Mouse (Mus musculus): Measurements from ENCODE around the gene Naa16.

The Naa16 gene

DNA sequence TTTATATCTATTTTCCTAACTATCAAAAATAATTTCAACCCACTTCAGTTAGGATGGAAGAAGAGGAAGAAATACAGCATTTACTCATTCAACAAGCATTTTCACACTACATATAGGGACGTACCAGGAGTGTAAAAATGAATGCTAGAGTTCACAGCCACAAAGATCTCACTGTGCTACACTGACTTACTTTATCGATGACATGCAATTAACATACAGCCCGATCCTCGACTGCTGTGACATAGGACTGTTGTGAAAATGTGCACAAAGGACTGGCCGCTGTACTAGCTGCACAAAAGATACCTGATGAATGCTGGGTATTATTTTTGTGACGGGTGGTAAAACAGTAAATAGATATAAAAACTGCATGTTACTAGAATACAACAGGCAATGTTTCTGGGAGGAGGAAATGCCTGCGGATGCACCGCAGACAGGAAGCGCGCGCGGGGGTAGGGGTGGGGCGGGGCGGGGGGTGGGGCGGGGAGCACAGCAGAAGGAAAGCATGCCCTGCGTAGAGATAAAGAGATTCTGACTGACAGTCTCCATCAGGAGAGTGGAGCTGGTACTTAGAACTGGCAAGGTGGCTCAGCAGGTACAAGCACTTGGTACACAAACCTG is 59.5 kb downstream of the Naa16 start:
- no peak for DNase-seq (ENCODE audit: low spot score)

DNA sequence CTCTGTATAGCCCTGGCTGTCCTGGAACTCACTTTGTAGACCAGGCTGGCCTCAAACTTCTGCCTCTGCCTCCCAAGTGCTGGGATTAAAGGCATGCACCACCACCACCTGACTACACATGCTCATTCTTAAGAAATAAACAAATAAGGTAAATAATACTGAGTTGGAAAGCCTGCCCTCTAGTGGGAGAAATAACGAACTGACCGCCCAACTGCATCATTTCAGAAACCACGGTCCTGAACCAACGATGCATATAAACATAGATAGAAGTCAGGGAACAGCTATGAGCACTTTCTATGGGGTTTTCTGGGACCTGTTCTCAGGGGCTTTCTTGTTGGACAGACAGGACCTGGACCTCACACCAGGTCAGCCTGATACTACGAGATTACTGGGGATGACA is 63.5 kb downstream of the Naa16 start:
- peak; percentile 42 for DNase-seq (ENCODE audit: low spot score)

- DNase-seq (ENCODE audit: low spot score), result no peak
Observed at GRCm38 (mm10) chr14:79324112-79324840, 66.3 kb downstream of the Naa16 start.

DNA sequence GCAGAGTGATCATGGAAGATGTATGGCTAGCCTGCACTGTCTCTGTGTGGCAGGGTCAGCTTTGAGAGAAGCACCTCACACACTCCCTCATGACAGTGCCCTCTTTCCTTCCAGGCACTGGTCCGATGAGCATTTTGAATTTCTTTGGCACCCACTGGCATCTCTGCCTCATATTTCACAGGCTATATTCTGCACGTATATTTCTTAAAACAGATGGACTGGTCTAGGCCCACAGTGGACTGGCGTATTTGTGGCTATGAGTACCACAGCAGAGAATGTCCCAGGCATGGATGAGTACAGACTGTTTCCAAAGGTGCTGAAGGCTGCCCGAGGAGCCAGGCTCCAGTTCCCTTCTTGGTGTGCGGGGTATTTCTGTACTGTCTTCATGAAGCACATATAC is 68.7 kb downstream of the Naa16 start:
- no peak for DNase-seq (ENCODE audit: low spot score)

DNA sequence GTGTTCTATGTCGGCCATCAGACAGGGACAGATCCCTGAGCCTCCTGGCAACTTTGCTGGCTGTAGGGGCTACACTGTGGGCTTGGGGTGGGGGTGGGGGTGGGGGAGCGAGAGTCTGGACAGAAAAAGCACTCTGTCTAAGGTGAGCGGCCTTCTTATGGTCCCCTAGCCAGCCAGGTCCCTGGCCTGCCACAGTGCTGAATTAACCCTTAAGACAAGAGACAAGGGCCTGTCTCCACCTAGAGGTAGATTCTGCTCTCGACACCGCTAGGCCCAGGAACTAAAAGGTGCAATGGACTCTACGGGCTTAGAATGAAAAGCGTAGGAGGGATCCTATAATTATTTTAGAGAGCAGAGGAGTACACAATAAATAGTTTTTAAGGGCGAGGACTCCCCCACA is 69.4 kb downstream of the Naa16 start:
- DNase-seq (ENCODE audit: low spot score), result peak; percentile 13

GRCm38 (mm10) chr14:79317602-79318001 is 73.0 kb downstream of the Naa16 start:
- DNase-seq (ENCODE audit: low spot score), result no peak

GRCm38 (mm10) chr14:79315877-79316276 is 74.7 kb downstream of the Naa16 start:
- no peak for DNase-seq (ENCODE audit: low spot score)

GRCm38 (mm10) chr14:79314245-79315010 is 76.2 kb downstream of the Naa16 start:
- no peak for DNase-seq (ENCODE audit: low spot score)

DNA sequence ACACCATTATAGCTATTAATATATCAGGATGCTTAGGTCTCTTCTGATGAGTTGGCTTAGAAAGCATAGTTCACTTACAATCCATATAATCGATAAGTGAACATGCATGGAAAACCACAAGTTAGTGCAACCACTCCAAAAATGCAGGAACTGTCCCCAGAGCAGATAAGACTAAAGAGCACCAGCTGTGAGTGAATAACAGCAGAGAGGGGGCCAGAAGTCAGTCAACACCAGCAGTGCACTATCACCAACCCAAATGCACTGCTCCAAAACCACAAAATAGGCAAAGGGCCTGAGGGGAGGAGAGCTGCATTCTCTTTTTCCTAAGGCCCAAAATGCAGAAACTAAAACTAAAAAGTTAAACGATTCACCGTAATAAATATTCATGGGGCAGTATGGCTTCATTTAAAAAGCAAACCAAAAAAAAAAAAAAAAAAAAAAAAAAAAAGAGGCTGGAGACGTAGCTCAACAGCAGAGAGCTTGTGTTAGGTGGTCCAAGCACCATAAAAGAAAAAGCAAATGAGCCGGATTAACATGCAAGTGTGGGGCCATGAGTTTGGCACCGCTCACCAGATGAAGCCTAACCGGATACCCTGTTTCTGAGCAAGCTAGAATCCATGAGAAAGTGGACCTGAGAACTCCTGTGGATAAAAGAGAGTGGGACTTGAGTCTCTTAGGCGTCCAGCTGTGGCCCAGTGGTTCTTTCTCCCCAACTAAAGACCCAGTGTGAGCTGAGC is 77.0 kb downstream of the Naa16 start:
- DNase-seq (ENCODE audit: low spot score), result no peak

GRCm38 (mm10) chr14:79312719-79313118 is 77.9 kb downstream of the Naa16 start:
- no peak for DNase-seq (ENCODE audit: low spot score)

DNA sequence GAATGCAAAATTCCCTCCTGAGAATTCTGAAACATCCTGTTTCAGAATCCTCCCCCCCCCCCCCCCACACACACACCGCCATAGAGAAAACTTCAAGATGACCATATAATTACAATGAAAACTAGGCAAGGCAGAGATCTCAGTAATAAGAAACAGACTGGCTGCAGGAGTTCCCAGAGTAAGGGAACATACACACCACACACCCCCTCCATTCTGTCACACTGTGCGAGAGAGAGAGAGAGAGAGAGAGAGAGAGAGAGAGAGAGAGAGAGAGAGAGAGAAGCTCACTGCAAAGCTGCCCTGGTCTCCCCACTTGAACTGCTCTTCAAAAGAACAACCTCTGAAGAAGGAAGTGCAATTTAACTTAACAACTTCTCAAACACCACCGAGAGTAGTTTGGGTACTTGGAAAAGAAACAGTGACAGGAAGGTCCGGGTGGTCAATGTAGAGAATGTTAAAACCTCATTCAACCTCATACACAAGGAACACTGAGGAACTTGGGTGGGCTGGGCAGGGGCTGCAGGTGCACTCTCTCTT is 78.6 kb downstream of the Naa16 start:
- no peak for DNase-seq (ENCODE audit: low spot score)

DNA sequence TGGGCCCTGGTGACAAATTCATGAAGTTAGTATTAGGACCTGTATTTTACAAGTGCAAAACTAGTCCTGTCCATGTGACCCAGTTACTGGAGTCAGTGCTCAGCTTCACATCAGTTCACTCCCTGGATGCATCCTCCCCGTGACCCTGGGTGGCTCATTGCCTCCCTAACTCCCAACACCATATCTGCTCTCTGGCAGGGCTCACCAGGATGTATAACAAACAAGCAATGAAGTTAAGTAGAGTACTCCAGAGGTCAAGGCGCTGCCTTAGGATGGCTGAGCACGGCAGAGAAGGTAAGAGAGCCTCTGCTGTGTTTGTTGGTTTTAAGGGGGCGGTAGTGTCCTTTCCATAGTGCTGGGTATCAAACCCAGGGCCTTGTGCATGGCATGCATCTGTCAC is 81.5 kb downstream of the Naa16 start:
- DNase-seq (ENCODE audit: low spot score), result no peak

GRCm38 (mm10) chr14:79308364-79308763 is 82.2 kb downstream of the Naa16 start:
- no peak for DNase-seq (ENCODE audit: low spot score)

DNA sequence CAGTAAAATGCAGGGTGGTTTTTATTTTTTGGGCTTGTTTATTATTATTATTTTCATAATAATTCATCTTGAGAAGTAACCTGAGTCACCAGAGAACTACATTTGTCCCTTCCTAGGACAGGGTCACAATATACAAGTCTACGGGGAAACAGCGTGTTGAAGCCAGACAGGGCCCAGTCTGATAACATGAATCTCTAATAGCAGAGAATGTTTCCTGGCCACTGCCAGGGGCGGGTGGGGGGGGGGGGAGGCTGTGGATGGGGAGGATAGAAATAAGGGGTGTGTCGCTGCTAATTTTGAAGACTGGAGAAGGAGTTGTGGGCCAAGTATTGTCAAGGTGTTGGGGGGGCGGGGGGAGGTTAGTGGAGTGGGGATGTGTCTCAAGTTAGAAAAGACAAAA is 82.7 kb downstream of the Naa16 start:
- DNase-seq (ENCODE audit: low spot score), result no peak

DNA sequence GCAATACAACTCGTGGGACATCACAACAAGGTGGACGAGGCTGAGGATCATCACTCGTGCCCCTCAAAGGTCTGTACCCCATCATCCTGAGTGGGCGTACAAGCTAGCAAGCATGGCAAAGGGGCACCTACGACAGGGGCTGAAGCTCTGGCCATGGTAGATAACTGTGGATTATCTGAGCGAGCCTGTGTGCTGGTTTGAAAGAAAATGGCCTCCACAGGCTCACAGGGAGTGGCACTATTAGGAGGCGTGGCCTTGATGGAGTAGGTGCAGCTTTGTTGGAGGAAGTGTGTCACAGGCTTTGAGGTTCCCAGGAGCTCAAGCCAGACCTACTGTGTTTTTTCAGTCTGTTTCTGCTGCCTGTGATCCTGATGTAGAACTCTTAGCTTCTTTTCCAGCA is 83.4 kb downstream of the Naa16 start:
- DNase-seq (ENCODE audit: low spot score), result no peak

GRCm38 (mm10) chr14:79304873-79305464 is 85.6 kb downstream of the Naa16 start:
- no peak for DNase-seq (ENCODE audit: low spot score)

DNA sequence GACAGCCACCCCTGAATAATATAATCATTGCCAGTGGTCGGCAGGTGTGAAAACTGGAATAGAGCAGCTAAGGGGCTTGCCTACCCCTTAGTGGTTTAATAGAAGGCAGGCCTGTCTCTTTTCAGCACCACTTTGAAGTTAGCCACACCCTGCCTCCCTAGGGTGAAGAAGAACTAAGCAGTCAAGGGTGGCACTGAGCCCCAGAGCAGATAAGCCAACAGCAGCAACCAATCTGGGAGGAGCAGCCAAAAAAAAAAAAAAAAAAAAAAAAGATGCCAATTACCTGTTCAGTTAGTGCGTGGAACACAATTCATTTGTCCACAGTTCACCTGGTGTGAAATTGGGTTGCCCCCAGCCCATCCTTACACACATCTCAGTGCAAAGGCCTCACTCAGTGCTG is 87.4 kb downstream of the Naa16 start:
- no peak for DNase-seq (ENCODE audit: low spot score)

GRCm38 (mm10) chr14:79301466-79301875 is 89.1 kb downstream of the Naa16 start, which contains the start of gene Rgcc:
Gene Rgcc, minus strand, starts transcription at chr14:79301645.
- peak; percentile 85 for DNase-seq (ENCODE audit: low spot score)

GRCm38 (mm10) chr14:79300641-79301350 is 89.8 kb downstream of the Naa16 start:
- DNase-seq (ENCODE audit: low spot score), result no peak

DNA sequence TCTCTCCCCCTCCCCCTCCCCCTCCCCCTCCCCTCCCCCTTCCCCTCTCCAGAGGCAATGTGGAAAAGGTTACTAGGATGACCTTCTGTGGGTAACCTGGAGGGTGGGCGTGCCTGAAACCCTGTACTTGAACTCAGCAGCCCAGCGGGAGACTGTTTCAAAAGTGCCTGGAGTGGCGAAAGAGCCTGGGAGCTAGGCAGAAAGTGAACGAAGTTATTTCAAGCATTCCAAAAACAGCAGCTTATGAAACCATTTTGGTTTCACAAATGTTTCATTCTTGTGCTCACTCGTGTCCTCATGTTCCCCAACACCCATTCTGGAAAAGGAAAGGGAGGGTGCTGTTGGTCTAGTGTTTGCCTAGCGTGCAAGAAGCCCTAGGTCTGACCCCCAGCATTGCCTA is 90.8 kb downstream of the Naa16 start:
- no peak for DNase-seq (ENCODE audit: low spot score)

- no peak for DNase-seq (ENCODE audit: low spot score)
Observed at GRCm38 (mm10) chr14:79299230-79299629, 91.3 kb downstream of the Naa16 start.

Data from MN1 (cell line).